Mouse (Mus musculus) C2C12 (cell line): ENCODE data around the gene Ap1ar.

Experiments used
- CTCF ChIP-seq: IDR thresholded peaks from one replicate; pipeline ENCODE4 v1.5.1; 2011; ENCODE audit not compliant: control insufficient read depth, insufficient read depth, insufficient read length
- MYOG ChIP-seq: IDR thresholded peaks from one replicate; pipeline ENCODE4 v1.6.1; 2011; ENCODE audit not compliant: control insufficient read depth, insufficient read length; ENCODE audit errors: extremely low read depth
- USF1 ChIP-seq: IDR thresholded peaks from one replicate; pipeline ENCODE4 v1.6.1; 2011; ENCODE audit warnings: low read depth, mild to moderate bottlenecking, control low read depth, moderate library complexity

DNA sequence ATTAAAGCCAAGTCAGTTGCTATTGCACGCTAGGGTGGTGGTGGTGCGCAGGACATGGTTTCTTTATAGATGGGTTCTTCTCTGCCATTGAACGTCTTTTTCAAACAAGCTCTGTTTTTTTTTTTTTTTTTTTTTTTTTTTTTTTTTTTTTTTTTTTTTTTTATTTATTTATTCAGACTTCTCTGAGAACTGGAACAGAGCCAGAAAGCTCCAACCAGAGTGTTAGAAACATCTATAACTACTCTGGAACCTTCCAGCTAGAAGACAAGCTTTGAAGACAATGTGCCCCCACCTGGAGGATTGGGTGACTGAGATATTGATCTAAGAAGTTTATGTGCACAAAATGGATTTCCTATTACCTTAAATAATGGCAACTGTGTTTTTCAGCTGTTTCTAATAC, 26.2 kb upstream of the Ap1ar start:
- TF ChIP-seq CTCF (no peak), MYOG (no peak), USF1 (no peak)
